Mouse (Mus musculus) thymus, adult 2 months (tissue): Measurements from ENCODE around the gene Grm3.

Source experiments
- CTCF ChIP-seq: fragments of 200-500 bp; IDR thresholded peaks from 2 replicates; pipeline ENCODE4 v1.5.1; 2012; ENCODE audit warnings: mild to moderate bottlenecking, control low read depth, low read length, moderate library complexity, borderline replicate concordance; ENCODE audit not compliant: control insufficient read depth, poor library complexity, insufficient read depth; ENCODE audit errors: extremely low read depth
- POLR2A ChIP-seq: fragments of 200-500 bp; IDR thresholded peaks from 2 replicates; pipeline ENCODE4 v1.6.1; 2012; ENCODE audit warnings: mild to moderate bottlenecking, low read length, control low read depth, moderate library complexity; ENCODE audit not compliant: control insufficient read depth, poor library complexity, insufficient read depth; ENCODE audit errors: extremely low read depth

DNA sequence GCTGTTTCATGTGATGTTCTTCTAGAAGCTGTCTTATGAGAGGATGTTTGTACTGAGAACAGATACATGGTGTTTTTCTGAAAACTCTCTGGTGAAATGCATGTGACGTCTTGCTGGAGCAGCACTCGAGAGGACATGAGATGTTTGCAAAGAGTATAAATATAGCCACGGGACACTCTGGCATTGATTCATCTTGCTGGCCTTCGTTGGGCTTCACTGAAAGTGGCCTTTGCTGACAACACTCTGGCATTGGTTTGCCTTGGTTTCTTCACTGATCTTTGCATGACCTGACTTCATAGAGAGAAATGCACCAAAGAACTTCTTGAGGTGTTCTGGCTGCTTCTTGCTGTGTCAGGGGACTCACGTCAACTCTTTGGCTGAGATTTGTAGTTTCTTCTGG is 19.1 kb upstream of the Grm3 start:
- TF ChIP-seq CTCF (no peak), POLR2A (no peak)
